Mouse (Mus musculus) forebrain, embryonic 16.5 days (tissue): Measurements from ENCODE around the gene Gtpbp3. TPM values are rescaled to one million over a fixed set of nuclear protein-coding genes. Genes with fewer than 3 reads are reported as not detected.

Experiments
- ATAC-seq: fragments of 200-750 bp; cut with Nextera tagmentation; 2 replicates; pipeline ENCODE4 v1.8.0; 2017; ENCODE audit warnings: mild to moderate bottlenecking, moderate library complexity
- H3K27ac ChIP-seq: fragments of 300-500 bp; sonication (generic); 2 replicates; pipeline ENCODE4 v1.5.1; 2014; ENCODE audit warnings: low read length, control low read depth
- H3K27me3 ChIP-seq: fragments of 300-500 bp; sonication (generic); replicated peaks from 2 replicates; pipeline ENCODE4 v1.6.1; 2014; ENCODE audit warnings: low read length; ENCODE audit not compliant: control insufficient read depth, insufficient read depth
- H3K36me3 ChIP-seq: fragments of 300-500 bp; sonication (generic); 2 replicates; pipeline ENCODE4 v1.6.1; 2014; ENCODE audit not compliant: control insufficient read depth, insufficient read depth
- H3K4me1 ChIP-seq: fragments of 300-500 bp; sonication (generic); replicated peaks from 2 replicates; pipeline ENCODE4 v1.6.1; 2014; ENCODE audit warnings: low read length; ENCODE audit not compliant: control insufficient read depth, insufficient read depth
- H3K4me2 ChIP-seq: fragments of 300-500 bp; sonication (generic); 2 replicates; pipeline ENCODE4 v1.6.1; 2014; ENCODE audit warnings: mild to moderate bottlenecking, low read length, control low read depth
- H3K4me3 ChIP-seq: fragments of 300-500 bp; sonication (generic); replicated peaks from 2 replicates; pipeline ENCODE4 v1.5.1; 2014; ENCODE audit warnings: mild to moderate bottlenecking, low read length, control low read depth
- H3K9ac ChIP-seq: fragments of 300-500 bp; sonication (generic); replicated peaks from 2 replicates; pipeline ENCODE4 v1.6.1; 2014; ENCODE audit warnings: low read depth, low read length, control low read depth
- H3K9me3 ChIP-seq: fragments of 300-500 bp; sonication (generic); 2 replicates; pipeline ENCODE4 v1.6.1; 2016; ENCODE audit warnings: low read length; ENCODE audit not compliant: control insufficient read depth
- WGBS: fragments of 180-500 bp; shearing (Covaris S2); extraction: QIAGEN DNeasy Blood & Tissue Kit; methylation state at CpG from one replicate; pipeline ENCODE4 v1.1.7; 2014; 5-methylcytosine and 5-hydroxymethylcytosine counted together
- polyA plus RNA-seq: library from polyadenylated mRNA; unstranded; fragments of >200 nt; fragmentation: Nextera tagmentation; extraction: Ambion mirVana; gene quantifications from 2 replicates; pipeline ENCODE4 v1.2.1, GENCODE M21; 2015

Gtpbp3 gene
- polyA plus RNA-seq, 1 experiment from 2014 or later = 12.1 TPM

DNA sequence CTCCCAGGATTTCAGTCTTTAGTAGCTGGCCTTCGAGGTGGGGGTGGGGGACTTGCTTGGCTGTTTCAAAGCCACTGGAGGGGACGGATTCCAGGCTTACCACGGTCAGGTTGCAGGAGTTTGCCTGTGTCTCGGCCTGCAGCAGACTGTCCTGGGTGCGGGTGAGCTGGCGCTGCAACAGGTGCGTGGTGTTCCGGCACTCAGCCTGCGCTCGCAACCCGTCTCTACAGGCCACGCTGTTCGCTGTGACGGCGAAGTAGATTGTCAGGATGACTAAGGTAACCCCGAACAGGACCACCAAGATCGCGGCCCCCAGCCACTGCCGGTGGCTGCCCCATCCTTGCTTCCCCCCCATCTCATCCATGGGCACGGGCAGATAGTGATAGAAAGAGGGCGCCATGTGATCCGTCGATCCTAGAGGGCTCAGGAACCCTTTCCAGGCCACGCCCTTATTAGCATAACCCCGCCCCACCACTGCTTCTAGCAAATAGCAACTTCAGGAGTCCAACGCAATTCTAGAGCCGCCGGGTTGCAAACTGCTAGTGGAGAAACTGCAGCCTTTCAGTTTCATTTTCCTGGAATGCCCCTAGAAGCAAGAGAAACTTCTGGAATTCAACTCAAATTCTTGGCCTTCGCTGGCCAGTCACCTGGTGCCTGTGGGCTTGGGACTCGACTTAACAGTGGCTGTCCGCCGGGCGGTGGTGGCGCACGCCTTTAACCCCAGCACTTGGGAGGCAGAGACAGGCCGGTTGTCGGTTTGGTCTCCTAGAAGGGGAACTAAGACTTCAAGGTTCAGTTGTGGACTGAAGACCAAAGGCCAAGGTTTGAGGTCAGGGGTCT lies 49.3 kb downstream of the Gtpbp3 start, which contains the start of gene Bst2:
TSS of gene Bst2 (minus strand) at position 429 of the 840 bp plus-strand sequence.
- Histone ChIP-seq H3K4me3 (peak within 1 kb of the TSS; percentile 31), H3K27me3 (peaks cover 12% of the 10 kb centered on the region), H3K27ac (no peak within 1 kb of the TSS), H3K36me3 (no peaks in the 10 kb centered on the region), H3K9ac (peak within 1 kb of the TSS; percentile 11; the same call in 1 of the 2 replicates), H3K4me2 (peak within 1 kb of the TSS; percentile 51), H3K4me1 (peaks cover 8% of the 10 kb centered on the region), H3K9me3 (no peaks in the 10 kb centered on the region)
- WGBS = 4% methylated on average over 37 of the region's 37 CpGs
- 0 out of 2 replicates have a peak, but pooled peaks have one; percentile 39 for ATAC-seq

- H3K4me3 ChIP-seq = peak within 1 kb of the TSS; percentile 80
- H3K27me3 ChIP-seq = no peaks in the 10 kb centered on the region; the same call in 1 of the 2 replicates
- H3K36me3 ChIP-seq = peaks cover 3% of the 10 kb centered on the region; the same call in 1 of the 2 replicates
- WGBS = under 1% methylated on average over 55 of the region's 55 CpGs
- peak; percentile 97 for ATAC-seq
- H3K9ac ChIP-seq = peak within 1 kb of the TSS; percentile 83
- H3K27ac ChIP-seq = no peak within 1 kb of the TSS
- peaks cover 9% of the 10 kb centered on the region for H3K4me1 ChIP-seq
- H3K9me3 ChIP-seq = no peaks in the 10 kb centered on the region
- H3K4me2 ChIP-seq = peak within 1 kb of the TSS; percentile 93
Observed at GRCm38 (mm10) chr8:71542632-71543343, 54.9 kb downstream of the Gtpbp3 start, which contains the start of gene Mvb12a. Gene Mvb12a (plus strand): TSS chr8:71542922.

DNA sequence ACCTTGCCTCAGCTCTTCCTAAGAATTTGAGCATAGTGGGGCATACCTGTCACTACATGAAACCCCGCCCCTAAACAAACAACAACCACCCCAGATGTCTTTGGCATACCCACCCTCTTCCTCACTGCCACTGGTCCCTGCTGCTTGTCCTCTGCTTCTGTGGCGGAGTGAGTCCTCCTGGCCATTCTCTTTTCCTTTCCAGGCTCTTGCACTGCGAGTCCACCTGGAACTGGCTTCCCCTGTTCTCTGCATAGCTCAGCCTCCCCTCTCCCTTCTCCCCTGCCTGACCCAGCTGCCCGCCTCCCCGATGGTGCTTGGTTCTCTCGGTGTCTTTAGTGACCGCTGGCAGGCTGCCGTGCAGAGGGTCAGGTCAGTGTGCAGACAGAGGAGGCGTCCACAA lies 55.9 kb downstream of the Gtpbp3 start:
- peak overlapping the region; percentile 83 for H3K9ac ChIP-seq
- H3K9me3 ChIP-seq = no peaks in the 10 kb centered on the region
- peak overlapping the region; percentile 93 for H3K4me2 ChIP-seq
- WGBS = 94% methylated on average over 9 of the region's 9 CpGs
- peak overlapping the region; percentile 80 for H3K4me3 ChIP-seq
- ATAC-seq = no peak
- H3K36me3 ChIP-seq = peaks cover 7% of the 10 kb centered on the region; the same call in 1 of the 2 replicates
- no peak overlapping the region for H3K27ac ChIP-seq
- peaks cover 9% of the 10 kb centered on the region for H3K4me1 ChIP-seq
- no peaks in the 10 kb centered on the region for H3K27me3 ChIP-seq

DNA sequence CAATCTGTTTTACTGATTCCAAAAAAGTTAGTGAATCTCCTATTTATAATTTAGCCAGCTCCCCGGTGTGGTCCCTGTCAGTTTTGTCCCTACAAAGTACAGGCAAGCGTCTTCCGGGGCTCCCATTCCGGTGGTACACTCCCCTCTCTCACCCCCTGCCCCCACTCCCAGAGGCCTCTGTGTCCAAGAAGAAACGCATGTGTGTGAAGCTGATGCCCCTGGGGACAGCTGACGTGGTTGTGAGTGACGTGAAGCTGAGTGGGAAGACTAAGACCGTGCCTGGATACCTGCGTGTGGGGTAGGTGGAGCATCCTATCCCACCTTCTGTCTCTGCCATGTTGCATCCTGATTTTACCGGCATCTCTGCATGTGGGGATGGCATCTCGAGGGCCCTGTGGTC lies 57.1 kb downstream of the Gtpbp3 start:
- H3K27me3 ChIP-seq = no peaks in the 10 kb centered on the region
- H3K4me3 ChIP-seq = no peak overlapping the region
- no peak for ATAC-seq
- H3K4me1 ChIP-seq = peaks cover 9% of the 10 kb centered on the region
- no peak overlapping the region for H3K9ac ChIP-seq
- 92% methylated on average over 11 of the region's 11 CpGs for WGBS
- H3K4me2 ChIP-seq = no peak overlapping the region
- H3K9me3 ChIP-seq = no peaks in the 10 kb centered on the region
- H3K27ac ChIP-seq = no peak overlapping the region
- peaks cover 7% of the 10 kb centered on the region; the same call in 1 of the 2 replicates for H3K36me3 ChIP-seq

GRCm38 (mm10) chr8:71547590-71547989 lies 59.7 kb downstream of the Gtpbp3 start:
- H3K9ac ChIP-seq = no peak overlapping the region
- H3K27me3 ChIP-seq = no peaks in the 10 kb centered on the region

More at GRCm38 (mm10) chr8:71547590-71547989, 59.7 kb downstream of the Gtpbp3 start:
- WGBS = 82% methylated on average over 7 of the region's 7 CpGs
- Histone ChIP-seq H3K4me3 (no peak overlapping the region), H3K36me3 (peaks cover 7% of the 10 kb centered on the region; the same call in 1 of the 2 replicates), H3K4me2 (no peak overlapping the region), H3K4me1 (peaks cover 9% of the 10 kb centered on the region), H3K27ac (no peak overlapping the region), H3K9me3 (no peaks in the 10 kb centered on the region)
- no peak for ATAC-seq

Other genes with a start within 250 kb of the Gtpbp3 start
- 19.8 and 23.9 TPM in 2 replicates for gene Myo9b, start 215.4 kb upstream of the Gtpbp3 start, polyA plus RNA-seq
- gene Haus8, start 215.2 kb upstream of the Gtpbp3 start, polyA plus RNA-seq = 53.2 and 56.0 TPM in 2 replicates
- gene Use1, start 121.3 kb upstream of the Gtpbp3 start, polyA plus RNA-seq = 100 and 115 TPM in 2 replicates
- gene Ocel1, start 116.8 kb upstream of the Gtpbp3 start, polyA plus RNA-seq = 7.8 and 8.0 TPM in 2 replicates
- 11.8 and 13.2 TPM in 2 replicates for gene Nr2f6, start 106.1 kb upstream of the Gtpbp3 start, polyA plus RNA-seq
- gene Ushbp1, start 92.3 kb upstream of the Gtpbp3 start, polyA plus RNA-seq = 6.1 and 6.9 TPM in 2 replicates
- 103 and 105 TPM in 2 replicates for gene Babam1, start 91.2 kb upstream of the Gtpbp3 start, polyA plus RNA-seq
- gene Ankle1, start 82.1 kb upstream of the Gtpbp3 start, polyA plus RNA-seq = 12.3 and 18.9 TPM in 2 replicates
- 113 and 127 TPM in 2 replicates for gene Abhd8, start 24.4 kb upstream of the Gtpbp3 start, polyA plus RNA-seq
- 173 and 178 TPM in 2 replicates for gene Mrpl34, start 23.1 kb upstream of the Gtpbp3 start, polyA plus RNA-seq
- 218 and 236 TPM in 2 replicates for gene Dda1, start 18.9 kb upstream of the Gtpbp3 start, polyA plus RNA-seq
- 4.1 and 4.4 TPM in 2 replicates for gene Ano8, start 2.1 kb upstream of the Gtpbp3 start, polyA plus RNA-seq
- 3.5 and 4.4 TPM in 2 replicates for gene Plvap, start 23.6 kb downstream of the Gtpbp3 start, polyA plus RNA-seq
- 0.26 TPM in 1 of 2 replicates, not detected in the other for gene Ccdc194, start 37.6 kb downstream of the Gtpbp3 start, polyA plus RNA-seq
- gene Bst2, start 49.4 kb downstream of the Gtpbp3 start, polyA plus RNA-seq = 4.7 and 7.5 TPM in 2 replicates
- 52.8 and 65.3 TPM in 2 replicates for gene Mvb12a, start 54.8 kb downstream of the Gtpbp3 start, polyA plus RNA-seq
- 0.15 and 0.16 TPM in 2 replicates for gene Tmem221, start 70.8 kb downstream of the Gtpbp3 start, polyA plus RNA-seq
- not detected in 2 replicates for gene Nxnl1, start 78.5 kb downstream of the Gtpbp3 start, polyA plus RNA-seq
- 74.6 and 75.9 TPM in 2 replicates for gene Slc27a1, start 80.8 kb downstream of the Gtpbp3 start, polyA plus RNA-seq
- gene Pgls, start 104.1 kb downstream of the Gtpbp3 start, polyA plus RNA-seq = 167 and 189 TPM in 2 replicates
- gene Fam129c, start 109.5 kb downstream of the Gtpbp3 start, polyA plus RNA-seq = 6.2 and 8.4 TPM in 2 replicates
- gene Colgalt1, start 122.9 kb downstream of the Gtpbp3 start, polyA plus RNA-seq = 60.4 and 63.6 TPM in 2 replicates
- gene Unc13a, start 183.7 kb downstream of the Gtpbp3 start, polyA plus RNA-seq = 23.1 and 33.6 TPM in 2 replicates
- gene Jak3, start 188.2 kb downstream of the Gtpbp3 start, polyA plus RNA-seq = 3.4 and 4.1 TPM in 2 replicates
- not detected in 2 replicates for gene Insl3, start 201.1 kb downstream of the Gtpbp3 start, polyA plus RNA-seq
- gene B3gnt3, start 213.7 kb downstream of the Gtpbp3 start, polyA plus RNA-seq = 0.58 and 0.68 TPM in 2 replicates
- gene Fcho1, start 237.6 kb downstream of the Gtpbp3 start, polyA plus RNA-seq = 72.4 and 100 TPM in 2 replicates